Mouse (Mus musculus): Measurements from ENCODE around the gene Zfr2. TPM values are rescaled to one million over a fixed set of nuclear protein-coding genes. Genes with fewer than 3 reads are reported as not detected.

Zfr2 gene
- polyA plus RNA-seq (2015; fragmentation: Nextera tagmentation; extraction: Ambion mirVana), result 6.0 and 7.5 TPM in 2 replicates

- Histone ChIP-seq H3K4me2 (peak within 1 kb of the TSS; percentile 69), H3K9ac (peak within 1 kb of the TSS; percentile 63), H3K27ac (peak within 1 kb of the TSS; percentile 32; the same call in 1 of the 2 replicates), H3K36me3 (no peaks in the 10 kb centered on the region), H3K9me3 (replicated peaks) (no peaks in the 10 kb centered on the region), H3K27me3 (peaks cover 47% of the 10 kb centered on the region), H3K4me3 (peak within 1 kb of the TSS; percentile 69), H3K4me1 (replicated peaks) (peaks cover 26% of the 10 kb centered on the region)
- peak; percentile 85 for ATAC-seq (replicated peaks; ENCODE audit: insufficient number of reproducible peaks, insufficient read depth, low FRiP score, low read depth)
- WGBS, result 7% methylated on average over 29 of the region's 29 CpGs
These were observed at the start of gene Zfr2 for GRCm38 (mm10) chr10:81232580-81233225. Gene Zfr2, plus strand, starts transcription at chr10:81233155.

- ATAC-seq (replicated peaks; ENCODE audit: insufficient number of reproducible peaks, insufficient read depth, low FRiP score, low read depth), result no peak
- Histone ChIP-seq H3K4me2 (peak within 1 kb of the TSS; percentile 73), H3K4me3 (peak within 1 kb of the TSS; percentile 74), H3K9me3 (replicated peaks) (no peaks in the 10 kb centered on the region), H3K27me3 (no peaks in the 10 kb centered on the region), H3K4me1 (replicated peaks) (peaks cover 55% of the 10 kb centered on the region), H3K36me3 (peaks cover 61% of the 10 kb centered on the region), H3K27ac (peak within 1 kb of the TSS; percentile 95), H3K9ac (peak within 1 kb of the TSS; percentile 78)
- 67% methylated on average over 5 of the region's 5 CpGs for WGBS
These were observed 49.1 kb upstream of the Zfr2 start, which contains the start of gene 4930442H23Rik for GRCm38 (mm10) chr10:81183805-81184204. Gene 4930442H23Rik, minus strand, starts transcription at chr10:81183849.

GRCm38 (mm10) chr10:81184765-81185164, 48.2 kb upstream of the Zfr2 start:
- Histone ChIP-seq H3K4me3 (0 out of 2 replicates have a peak overlapping the region, but pooled peaks have one; percentile 74), H3K4me1 (replicated peaks) (peaks cover 45% of the 10 kb centered on the region), H3K9ac (no peak overlapping the region), H3K9me3 (replicated peaks) (no peaks in the 10 kb centered on the region), H3K27ac (peak overlapping the region; percentile 95), H3K4me2 (peak overlapping the region; percentile 73; the same call in 1 of the 2 replicates), H3K36me3 (peaks cover 55% of the 10 kb centered on the region), H3K27me3 (no peaks in the 10 kb centered on the region)
- peak; percentile 16; the same call in 1 of the 2 replicates for ATAC-seq (replicated peaks; ENCODE audit: insufficient number of reproducible peaks, insufficient read depth, low FRiP score, low read depth)
- WGBS, result 9% methylated on average over 4 of the region's 4 CpGs

GRCm38 (mm10) chr10:81187161-81187560, 45.8 kb upstream of the Zfr2 start:
- ATAC-seq (replicated peaks; ENCODE audit: insufficient number of reproducible peaks, insufficient read depth, low FRiP score, low read depth), result no peak
- peaks cover 43% of the 10 kb centered on the region for H3K36me3 ChIP-seq
- H3K4me2 ChIP-seq, result no peak overlapping the region
- peaks cover 44% of the 10 kb centered on the region for H3K4me1 ChIP-seq (replicated peaks)
- no peaks in the 10 kb centered on the region for H3K27me3 ChIP-seq
- 92% methylated on average over 9 of the region's 9 CpGs for WGBS
- H3K9ac ChIP-seq, result no peak overlapping the region
- no peaks in the 10 kb centered on the region for H3K9me3 ChIP-seq (replicated peaks)
- no peak overlapping the region for H3K4me3 ChIP-seq
- no peak overlapping the region for H3K27ac ChIP-seq

GRCm38 (mm10) chr10:81189821-81190220, 43.1 kb upstream of the Zfr2 start:
- H3K4me1 ChIP-seq (replicated peaks), result peaks cover 42% of the 10 kb centered on the region
- no peak overlapping the region for H3K9ac ChIP-seq
- H3K4me3 ChIP-seq, result no peak overlapping the region
- no peak overlapping the region for H3K27ac ChIP-seq
- ATAC-seq (replicated peaks; ENCODE audit: insufficient number of reproducible peaks, insufficient read depth, low FRiP score, low read depth), result no peak
- peaks cover 34% of the 10 kb centered on the region for H3K36me3 ChIP-seq
- no peak overlapping the region for H3K4me2 ChIP-seq
- 79% methylated on average over 26 of the region's 26 CpGs for WGBS
- no peaks in the 10 kb centered on the region for H3K27me3 ChIP-seq
- no peaks in the 10 kb centered on the region for H3K9me3 ChIP-seq (replicated peaks)

GRCm38 (mm10) chr10:81190236-81190911, 42.6 kb upstream of the Zfr2 start:
- H3K9ac ChIP-seq, result no peak overlapping the region
- H3K27ac ChIP-seq, result peak overlapping the region; percentile 98; the same call in 1 of the 2 replicates

GRCm38 (mm10) chr10:81190912-81191321, 42.0 kb upstream of the Zfr2 start:
- H3K4me2 ChIP-seq, result no peak overlapping the region
- H3K27ac ChIP-seq, result peak overlapping the region; percentile 98; the same call in 1 of the 2 replicates
- no peaks in the 10 kb centered on the region for H3K27me3 ChIP-seq
- no peaks in the 10 kb centered on the region for H3K9me3 ChIP-seq (replicated peaks)
- peaks cover 29% of the 10 kb centered on the region for H3K36me3 ChIP-seq
- peaks cover 37% of the 10 kb centered on the region for H3K4me1 ChIP-seq (replicated peaks)
- no peak for ATAC-seq (replicated peaks; ENCODE audit: insufficient number of reproducible peaks, insufficient read depth, low FRiP score, low read depth)
- no peak overlapping the region for H3K4me3 ChIP-seq
- WGBS, result 46% methylated on average over 6 of the region's 6 CpGs
- no peak overlapping the region for H3K9ac ChIP-seq

More at GRCm38 (mm10) chr10:81190236-81190911, 42.6 kb upstream of the Zfr2 start:
- Histone ChIP-seq H3K4me3 (no peak overlapping the region), H3K27me3 (no peaks in the 10 kb centered on the region), H3K9me3 (replicated peaks) (no peaks in the 10 kb centered on the region), H3K4me1 (replicated peaks) (peaks cover 37% of the 10 kb centered on the region), H3K4me2 (no peak overlapping the region), H3K36me3 (peaks cover 34% of the 10 kb centered on the region)
- no peak for ATAC-seq (replicated peaks; ENCODE audit: insufficient number of reproducible peaks, insufficient read depth, low FRiP score, low read depth)
- 71% methylated on average over 31 of the region's 31 CpGs for WGBS

- Histone ChIP-seq H3K9ac (0 out of 2 replicates have a peak overlapping the region, but pooled peaks have one; percentile 73), H3K36me3 (peaks cover 27% of the 10 kb centered on the region), H3K27me3 (no peaks in the 10 kb centered on the region), H3K4me2 (peak overlapping the region; percentile 92), H3K4me3 (peak overlapping the region; percentile 55; the same call in 1 of the 2 replicates), H3K27ac (peak overlapping the region; percentile 98), H3K9me3 (replicated peaks) (no peaks in the 10 kb centered on the region), H3K4me1 (replicated peaks) (peaks cover 37% of the 10 kb centered on the region)
- 79% methylated on average over 18 of the region's 18 CpGs for WGBS
- no peak for ATAC-seq (replicated peaks; ENCODE audit: insufficient number of reproducible peaks, insufficient read depth, low FRiP score, low read depth)
These were observed 41.5 kb upstream of the Zfr2 start for GRCm38 (mm10) chr10:81191342-81191982.

GRCm38 (mm10) chr10:81192270-81192967, 40.5 kb upstream of the Zfr2 start:
- H3K4me2 ChIP-seq, result peak overlapping the region; percentile 92
- WGBS, result under 1% methylated on average over 93 of the region's 93 CpGs
- ATAC-seq (replicated peaks; ENCODE audit: insufficient number of reproducible peaks, insufficient read depth, low FRiP score, low read depth), result peak; percentile 79

GRCm38 (mm10) chr10:81192968-81193501, 39.9 kb upstream of the Zfr2 start:
- ATAC-seq (replicated peaks; ENCODE audit: insufficient number of reproducible peaks, insufficient read depth, low FRiP score, low read depth), result no peak
- H3K27me3 ChIP-seq, result no peaks in the 10 kb centered on the region
- peak overlapping the region; percentile 92 for H3K4me2 ChIP-seq
- H3K9me3 ChIP-seq (replicated peaks), result no peaks in the 10 kb centered on the region
- H3K27ac ChIP-seq, result peak overlapping the region; percentile 98
- H3K4me3 ChIP-seq, result peak overlapping the region; percentile 55
- H3K9ac ChIP-seq, result peak overlapping the region; percentile 73
- WGBS, result 4% methylated on average over 19 of the region's 19 CpGs
- peaks cover 21% of the 10 kb centered on the region for H3K36me3 ChIP-seq
- peaks cover 45% of the 10 kb centered on the region for H3K4me1 ChIP-seq (replicated peaks)

More at GRCm38 (mm10) chr10:81192270-81192967, 40.5 kb upstream of the Zfr2 start:
- Histone ChIP-seq H3K4me3 (peak overlapping the region; percentile 55), H3K4me1 (replicated peaks) (peaks cover 41% of the 10 kb centered on the region), H3K36me3 (peaks cover 21% of the 10 kb centered on the region), H3K9ac (peak overlapping the region; percentile 73), H3K27ac (peak overlapping the region; percentile 98), H3K27me3 (no peaks in the 10 kb centered on the region), H3K9me3 (replicated peaks) (no peaks in the 10 kb centered on the region)
